Mouse (Mus musculus): Measurements from ENCODE around the gene Peak1.

The Peak1 gene

DNA sequence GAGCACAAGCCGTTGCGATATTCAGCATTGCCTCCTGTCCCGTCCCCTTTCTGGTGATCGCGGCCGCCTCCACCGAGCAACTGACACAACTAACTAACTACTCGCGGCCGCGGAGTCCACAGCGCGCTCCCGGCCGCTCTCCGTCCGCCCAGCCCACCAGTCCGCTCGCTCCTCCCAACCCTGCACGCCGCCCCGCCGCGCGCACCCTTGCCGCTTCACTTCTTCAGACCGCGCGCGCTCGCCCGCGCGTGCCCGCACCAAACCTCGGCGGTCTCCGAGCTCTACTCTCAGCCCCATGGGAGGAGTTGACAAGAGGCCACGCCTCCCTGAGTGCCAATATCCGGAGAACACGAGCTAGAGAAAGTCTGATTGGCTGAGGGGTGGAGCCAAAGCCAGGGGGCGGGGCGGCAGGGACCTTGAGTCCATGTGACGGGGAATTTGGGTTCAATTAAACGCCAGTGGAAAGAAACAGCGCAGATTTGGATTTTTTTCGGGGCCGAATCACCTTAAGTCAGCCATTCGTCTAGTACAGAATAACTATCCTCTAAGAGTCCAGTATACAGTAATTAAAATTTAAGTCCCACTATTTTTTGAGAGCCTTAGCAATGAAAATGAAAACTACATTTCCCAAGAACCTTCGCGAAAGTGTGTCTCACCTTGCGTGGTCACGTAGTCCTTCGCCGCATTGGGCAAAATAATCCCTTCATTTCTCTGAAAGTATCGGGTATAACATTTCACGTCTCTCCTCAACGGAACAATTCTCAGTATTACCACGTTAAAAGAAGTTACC is at the start of gene Peak1, which contains the start of gene Hmg20a:
Peak1 (minus strand) TSS at position 120 of the 790 bp plus-strand sequence.
Hmg20a (plus strand) TSS at position 662 of the 790 bp plus-strand sequence.
- peak; percentile 93 for ATAC-seq (ENCODE audit: low TSS enrichment)

DNA sequence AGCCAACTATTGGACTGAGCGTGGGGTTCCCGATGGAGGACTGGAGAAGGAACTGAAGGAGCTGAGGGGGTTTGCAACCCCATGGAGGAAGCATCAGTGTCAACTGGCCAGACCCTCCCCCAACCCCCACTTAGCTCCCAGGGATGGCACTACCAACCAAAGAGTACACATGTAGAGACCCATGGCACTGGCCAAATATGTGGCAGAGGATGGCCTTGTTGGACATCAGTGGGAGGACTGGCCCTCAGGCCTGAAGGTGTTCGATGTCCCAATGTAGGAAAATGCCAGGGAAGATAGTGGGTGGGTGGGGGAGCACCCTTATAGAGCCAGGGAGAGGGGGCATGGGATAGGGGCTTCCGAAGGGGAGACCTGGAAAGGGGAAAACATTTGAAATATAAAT is 48.4 kb upstream of the Peak1 start:
- ATAC-seq (ENCODE audit: low TSS enrichment): no peak

DNA sequence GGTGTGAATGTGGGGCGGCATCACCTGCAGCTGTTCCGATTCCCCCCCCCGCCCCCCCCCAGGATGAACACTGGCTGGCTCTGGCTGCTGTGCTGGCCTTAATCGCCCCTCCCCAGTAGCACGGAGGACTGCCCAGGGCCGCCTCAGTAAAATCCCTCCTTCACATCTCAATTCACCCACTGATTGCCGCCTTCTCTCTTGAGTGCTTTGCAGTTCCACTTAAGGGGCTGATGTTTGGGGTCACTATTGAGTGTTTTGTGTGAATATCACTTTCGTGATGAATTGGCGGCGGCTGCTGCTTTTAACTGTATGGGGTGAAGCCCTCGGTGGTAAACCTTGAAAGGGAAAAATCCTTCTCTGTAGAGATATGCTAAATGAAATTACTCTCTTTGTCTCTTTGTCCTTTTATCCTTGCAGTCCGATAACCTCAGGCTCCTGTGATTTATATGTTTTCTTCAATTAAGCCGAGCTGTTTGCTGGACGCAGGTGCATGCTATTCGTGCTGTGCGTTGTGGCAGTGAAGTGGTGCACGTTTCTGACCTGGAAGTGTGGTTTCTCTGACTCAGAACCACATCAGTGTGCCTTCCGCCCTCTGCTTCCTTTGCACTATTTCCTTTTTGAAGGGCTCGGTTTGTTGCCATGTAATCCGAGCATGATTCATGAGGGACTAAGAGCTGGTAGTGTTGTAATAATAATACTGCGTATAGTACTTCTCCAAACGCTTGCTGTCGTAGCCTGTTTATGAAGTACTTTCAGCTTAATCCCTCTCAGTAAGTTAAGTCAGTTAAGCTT is 47.2 kb upstream of the Peak1 start:
- ATAC-seq (ENCODE audit: low TSS enrichment): no peak

DNA sequence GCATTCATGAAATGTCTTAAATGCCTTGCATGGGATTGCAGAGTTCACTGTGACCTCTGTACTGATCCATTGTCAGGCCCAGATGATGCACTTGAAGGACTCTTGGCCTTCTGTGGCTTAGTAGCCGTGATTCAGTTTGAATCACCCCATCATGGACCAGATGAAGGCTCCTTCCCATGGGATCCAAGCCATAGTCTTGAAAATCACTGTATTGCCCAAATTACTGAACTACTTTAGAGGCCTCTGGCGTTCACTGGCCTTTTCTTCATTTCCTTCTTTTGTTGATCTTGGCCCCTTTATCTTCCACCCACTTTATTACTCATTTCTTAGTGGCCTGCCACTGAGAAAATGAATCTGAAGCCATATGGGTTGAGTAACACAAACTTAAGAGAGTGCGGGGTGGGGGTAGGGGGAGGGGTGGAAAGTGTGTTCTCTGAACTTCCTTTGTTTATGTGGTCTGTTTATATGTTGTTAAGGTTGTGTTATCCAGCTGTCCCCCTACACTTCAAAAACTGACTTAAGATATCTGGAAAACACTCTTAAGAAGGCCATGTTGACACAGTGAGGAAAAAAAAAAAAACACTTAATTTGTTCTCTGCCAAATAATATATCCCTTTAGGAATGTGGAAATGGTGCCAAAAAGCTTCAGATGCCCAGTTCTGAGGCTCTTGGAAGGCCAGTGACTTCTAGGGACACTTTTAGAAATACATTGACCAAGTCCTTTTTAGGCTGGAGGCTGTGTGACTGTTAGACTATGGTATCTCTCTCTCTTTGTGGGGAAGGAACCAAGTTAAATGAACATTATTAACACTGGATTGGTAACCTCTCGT is 46.0 kb upstream of the Peak1 start:
- no peak for ATAC-seq (ENCODE audit: low TSS enrichment)

DNA sequence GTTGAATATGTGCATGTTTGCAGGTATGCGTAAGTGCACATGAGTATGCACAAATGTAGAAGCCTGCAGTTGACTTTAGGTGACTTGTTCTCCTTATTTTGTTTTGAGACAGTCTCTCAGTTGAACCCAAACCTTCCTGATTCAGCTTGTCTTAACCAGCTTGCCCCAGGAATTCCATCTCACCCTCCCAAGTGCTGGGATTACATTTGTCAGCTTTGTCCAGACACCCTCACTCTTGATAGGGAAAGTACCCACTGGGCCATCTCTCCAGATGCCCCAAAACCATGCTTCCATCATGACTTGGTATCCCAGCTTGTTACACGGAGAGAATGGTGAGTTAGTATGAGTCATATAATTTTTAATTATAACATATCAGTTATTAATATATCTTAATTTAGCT is 45.2 kb upstream of the Peak1 start:
- no peak for ATAC-seq (ENCODE audit: low TSS enrichment)

DNA sequence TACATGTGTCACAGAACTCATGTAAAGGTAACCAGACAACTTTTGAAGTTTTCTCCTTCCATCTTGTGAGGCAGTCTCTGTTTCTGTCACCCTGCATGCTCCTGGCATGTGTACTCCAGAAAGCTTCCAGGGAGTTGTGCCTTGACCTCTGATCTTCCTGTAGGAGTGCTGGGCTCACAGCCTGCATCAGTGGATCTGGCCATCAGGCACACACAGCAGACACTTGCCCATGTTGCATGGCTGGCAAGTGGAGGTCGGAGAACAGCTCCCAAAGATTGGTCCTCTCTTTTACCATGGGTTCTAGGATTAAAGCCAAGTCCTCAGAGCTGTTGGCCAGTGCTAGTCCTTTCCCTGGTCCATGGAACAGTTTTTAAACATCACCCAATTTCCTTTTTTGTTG is 44.7 kb upstream of the Peak1 start:
- ATAC-seq (ENCODE audit: low TSS enrichment): no peak

DNA sequence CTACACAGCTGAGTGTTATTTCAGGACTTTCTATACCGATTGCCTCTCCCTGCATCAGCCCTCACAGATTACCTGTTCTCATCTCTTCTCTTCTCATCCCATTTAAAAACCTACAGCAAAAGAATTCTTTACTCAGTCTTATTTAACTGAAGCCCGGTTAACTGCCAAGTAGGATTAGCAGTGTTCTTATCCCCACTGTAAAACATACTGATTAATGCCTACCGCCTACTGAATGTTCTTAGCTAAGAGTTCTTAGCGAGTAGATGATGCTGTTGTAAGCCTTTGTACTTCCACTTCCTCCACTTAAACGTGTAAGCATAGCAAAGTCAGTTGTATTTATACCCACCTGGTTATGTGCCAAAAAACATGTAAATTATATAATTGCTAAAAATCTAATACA is 43.1 kb upstream of the Peak1 start:
- ATAC-seq (ENCODE audit: low TSS enrichment): peak; percentile 67

DNA sequence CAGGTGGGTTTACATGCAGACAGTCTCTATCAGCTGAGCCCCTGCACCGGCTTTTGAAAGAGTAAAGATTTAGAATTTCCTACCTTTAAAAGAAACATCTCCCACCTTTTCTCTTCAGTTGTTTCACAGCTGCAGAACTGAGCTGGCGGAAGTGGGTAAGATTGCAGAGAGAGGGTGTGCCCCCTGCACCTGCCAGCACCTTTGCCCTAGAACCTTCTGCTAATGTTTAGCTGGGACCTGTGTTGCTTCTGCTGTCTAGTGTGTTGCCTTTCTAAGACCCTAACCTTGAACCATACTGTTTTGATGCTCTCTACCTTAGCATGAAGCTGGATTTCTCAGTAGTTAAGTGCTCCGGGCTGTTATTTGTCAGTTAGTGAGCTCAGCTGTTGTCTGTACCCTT is 38.6 kb upstream of the Peak1 start:
- ATAC-seq (ENCODE audit: low TSS enrichment): no peak

DNA sequence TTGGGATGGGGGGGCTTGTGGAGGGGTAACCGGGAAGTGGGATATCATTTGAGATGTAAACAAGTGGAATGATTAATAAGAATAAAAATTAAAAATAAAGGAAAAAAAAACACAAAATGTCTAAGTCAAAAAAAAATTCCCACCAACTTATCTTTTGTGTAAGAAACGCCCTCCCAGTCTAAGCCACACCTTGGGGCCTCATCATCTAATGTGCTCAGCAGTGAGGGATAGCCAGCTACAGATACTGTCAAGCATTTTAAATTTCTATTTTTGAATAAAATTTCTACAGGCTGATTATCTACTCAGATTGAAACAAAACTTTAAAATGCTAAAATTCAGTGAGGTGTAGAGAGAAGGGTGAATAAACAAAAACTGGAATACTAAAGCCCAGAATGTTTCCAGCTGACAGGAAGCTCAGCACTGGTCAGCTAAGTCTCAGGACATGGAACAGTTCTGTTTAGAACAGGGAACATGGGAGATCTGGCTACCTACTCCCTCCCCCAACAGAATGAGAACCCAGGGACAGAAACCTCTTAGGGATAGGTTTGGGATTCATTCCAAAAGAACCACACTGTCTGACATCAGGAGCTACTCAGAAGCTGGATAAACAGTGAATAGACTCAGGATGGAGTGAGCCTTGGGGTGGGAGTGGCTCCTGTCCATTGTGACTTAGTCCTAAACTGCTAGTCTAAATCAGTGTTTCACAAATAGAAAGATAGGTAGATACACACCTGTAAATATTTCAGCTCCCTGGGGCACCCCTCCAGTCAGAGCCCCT is 35.4 kb upstream of the Peak1 start:
- no peak for ATAC-seq (ENCODE audit: low TSS enrichment)

DNA sequence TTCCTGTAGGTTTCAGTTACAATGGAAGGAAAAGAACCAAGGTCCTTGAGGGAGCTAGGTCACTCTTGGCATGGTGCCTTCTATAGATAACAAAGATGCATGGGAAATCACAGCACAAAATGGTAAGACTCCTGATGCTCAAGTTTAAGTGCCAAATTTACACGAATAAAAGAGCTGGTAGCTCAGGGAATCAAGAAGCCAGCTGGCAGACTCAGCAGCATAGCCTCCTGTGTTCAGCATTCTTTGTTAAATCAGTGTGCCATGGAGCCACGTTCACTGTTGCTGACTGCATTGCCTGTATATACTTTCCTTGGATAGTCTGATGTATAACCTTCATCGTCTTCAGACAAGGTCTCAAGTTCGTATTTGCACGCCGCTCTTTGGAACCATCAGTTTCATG is 33.7 kb upstream of the Peak1 start:
- peak; percentile 52 for ATAC-seq (ENCODE audit: low TSS enrichment)

DNA sequence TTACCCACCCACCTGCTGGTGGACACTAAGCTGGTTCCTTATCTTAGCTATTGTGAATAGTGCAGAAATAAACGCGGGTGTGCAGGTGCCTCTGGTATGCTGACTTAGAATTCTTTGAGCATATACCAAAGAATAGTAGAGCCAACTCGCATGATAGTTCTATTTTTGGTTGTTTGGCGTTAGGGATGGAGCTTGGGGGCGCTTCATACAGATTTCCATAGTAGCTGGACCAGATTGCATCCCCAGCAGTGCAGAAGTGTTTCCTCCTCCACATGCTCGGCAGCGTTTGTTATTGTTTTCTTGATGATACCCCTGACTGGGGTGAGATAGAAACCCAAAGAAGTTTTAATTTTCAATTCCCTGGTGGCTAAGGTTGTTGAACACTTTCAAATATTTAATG is 21.8 kb upstream of the Peak1 start:
- peak; percentile 51 for ATAC-seq (ENCODE audit: low TSS enrichment)

DNA sequence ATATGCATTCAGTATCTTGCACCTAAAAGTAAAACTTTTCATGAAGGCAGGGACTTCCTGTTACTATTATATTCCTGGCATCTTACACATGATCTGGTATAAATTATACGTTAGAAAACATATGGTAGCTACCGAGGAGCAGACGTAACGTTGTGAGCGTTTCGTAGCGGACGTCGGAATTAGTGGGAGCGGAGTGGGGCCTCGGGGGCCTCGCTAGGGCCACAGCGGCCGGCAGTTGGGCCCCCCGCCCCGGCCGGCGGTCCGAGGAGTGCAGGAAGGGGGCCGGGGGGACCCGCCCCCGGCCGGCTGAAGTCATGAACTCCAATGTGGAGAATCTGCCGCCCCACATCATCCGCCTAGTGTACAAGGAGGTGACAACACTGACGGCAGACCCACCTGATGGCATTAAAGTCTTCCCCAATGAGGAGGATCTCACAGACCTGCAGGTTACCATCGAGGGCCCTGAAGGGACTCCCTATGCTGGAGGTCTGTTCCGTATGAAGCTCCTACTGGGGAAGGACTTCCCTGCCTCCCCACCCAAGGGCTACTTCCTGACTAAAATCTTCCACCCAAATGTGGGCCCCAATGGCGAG is 19.5 kb upstream of the Peak1 start:
- ATAC-seq (ENCODE audit: low TSS enrichment): peak; percentile 47; the same call in 1 of the 2 replicates

DNA sequence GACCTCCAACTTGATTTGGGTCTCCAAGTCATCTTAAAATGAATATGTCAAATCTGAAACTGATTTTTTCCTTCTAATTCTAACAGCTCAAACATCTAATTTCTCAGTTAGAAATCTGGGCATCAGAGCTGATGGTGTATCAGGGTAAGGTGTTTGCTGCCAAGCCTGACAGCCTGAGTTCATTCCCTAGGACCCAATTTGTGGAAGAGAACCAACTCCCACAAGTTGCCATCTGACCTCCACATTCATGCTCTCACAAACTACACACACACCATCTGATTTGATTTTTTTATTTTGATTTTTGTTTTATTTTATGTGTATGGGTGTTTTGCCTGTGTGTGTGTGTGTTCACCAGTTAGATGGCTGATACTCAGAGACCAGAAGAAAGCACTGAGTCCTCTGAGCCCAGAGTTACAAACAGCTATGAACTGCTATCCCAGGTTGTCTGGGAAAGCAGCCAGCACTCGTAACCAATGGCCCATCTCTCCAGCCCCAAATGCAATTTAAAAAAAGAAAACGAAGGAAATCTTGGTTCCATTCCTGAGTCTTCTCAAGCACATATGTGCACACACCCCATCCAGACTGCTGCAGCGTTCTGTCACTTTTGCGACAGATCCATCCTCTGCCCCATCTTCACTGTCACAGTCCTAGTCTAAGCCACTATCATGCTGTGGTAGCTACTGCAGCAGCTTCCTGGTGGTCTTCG is 18.1 kb upstream of the Peak1 start:
- ATAC-seq (ENCODE audit: low TSS enrichment): peak; percentile 62

DNA sequence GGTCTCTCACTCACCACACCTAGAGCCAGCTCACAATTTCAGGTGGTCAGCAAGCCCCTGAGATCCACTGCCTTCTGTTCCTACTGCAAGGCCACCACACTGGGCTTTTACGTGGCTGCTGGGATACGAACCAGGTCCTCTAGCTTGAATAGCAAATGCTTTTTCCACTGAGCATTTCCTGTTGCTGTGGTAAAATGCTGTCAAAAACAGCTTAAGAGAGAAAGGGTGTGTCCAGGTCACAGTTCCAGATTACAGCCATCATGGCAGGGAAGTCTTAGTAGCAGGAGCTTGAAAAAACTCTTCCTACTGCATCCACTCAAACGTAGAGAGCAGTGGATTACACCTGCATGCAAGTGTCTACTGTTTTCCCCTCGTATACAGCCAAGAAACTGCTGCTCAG is 7.0 kb upstream of the Peak1 start:
- ATAC-seq (ENCODE audit: low TSS enrichment): no peak

DNA sequence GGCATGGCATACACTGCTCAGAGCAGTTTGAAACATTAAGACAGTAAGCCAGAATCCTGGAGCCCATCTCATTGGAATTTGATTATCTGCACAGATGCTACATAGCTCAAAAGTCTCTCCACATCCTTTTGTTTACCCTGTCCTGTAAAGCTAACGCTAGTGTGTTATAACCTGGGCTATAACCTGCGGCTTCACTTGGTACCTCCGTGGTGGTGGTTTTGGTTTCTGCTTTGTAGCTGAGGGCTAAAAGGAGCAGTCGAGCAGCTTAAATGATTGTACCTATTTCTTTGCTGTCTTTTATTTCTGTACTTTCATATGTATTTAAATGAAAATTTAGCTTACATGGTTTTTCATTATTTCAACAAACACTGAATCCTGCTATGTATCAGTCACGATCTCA is 4.1 kb upstream of the Peak1 start:
- ATAC-seq (ENCODE audit: low TSS enrichment): no peak

DNA sequence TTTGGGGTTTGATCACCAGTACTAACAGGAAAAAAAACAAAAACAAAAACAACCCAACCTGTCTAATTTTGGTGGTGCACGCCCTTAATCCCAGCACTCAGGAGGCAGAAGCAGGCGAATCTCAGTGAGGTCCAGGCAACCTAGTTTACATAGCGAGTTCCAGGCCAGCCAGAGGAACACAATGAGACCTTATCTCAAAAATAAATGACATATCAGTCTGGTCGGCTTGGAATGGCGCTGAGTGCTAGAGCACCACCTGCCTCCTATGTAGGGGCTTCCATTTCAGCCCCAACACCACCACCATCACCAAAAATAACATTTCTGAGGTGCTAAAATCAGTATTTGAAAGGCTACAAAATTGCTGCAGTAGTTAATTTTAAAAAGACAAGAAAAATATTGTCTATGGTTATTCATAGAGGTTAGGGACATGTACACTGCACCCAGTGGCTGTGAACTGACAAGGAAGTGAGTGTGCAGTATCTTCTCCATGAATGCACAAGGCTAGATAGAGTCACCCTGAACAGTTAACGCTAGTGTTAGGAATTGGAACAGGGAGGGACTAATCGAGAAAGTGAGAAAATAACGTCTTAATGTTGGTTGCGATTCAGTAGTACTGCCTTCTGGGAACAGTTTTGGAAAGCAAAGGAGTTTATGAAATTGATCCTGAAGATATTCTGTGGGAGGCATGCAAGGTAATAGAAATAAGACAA is 3.2 kb upstream of the Peak1 start:
- no peak for ATAC-seq (ENCODE audit: low TSS enrichment)

DNA sequence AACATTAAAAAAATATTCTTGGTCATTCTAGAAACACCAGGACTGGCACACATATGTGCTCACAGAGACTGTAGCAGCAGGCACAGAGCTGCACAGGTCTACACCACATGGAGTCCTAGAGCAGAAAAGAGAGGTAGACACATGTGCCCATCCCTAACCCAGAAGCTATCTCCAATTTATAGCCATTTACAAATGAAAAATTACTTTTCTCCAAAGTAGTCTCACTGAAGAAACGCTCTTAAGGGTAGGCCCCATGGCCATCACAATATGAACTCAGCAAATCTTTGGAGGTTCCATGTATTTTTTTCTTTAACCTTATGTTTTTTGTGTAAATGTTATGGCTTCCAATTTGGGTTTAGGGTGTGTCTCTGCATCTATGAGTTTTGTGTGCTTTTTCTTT is 2.4 kb upstream of the Peak1 start:
- no peak for ATAC-seq (ENCODE audit: low TSS enrichment)

DNA sequence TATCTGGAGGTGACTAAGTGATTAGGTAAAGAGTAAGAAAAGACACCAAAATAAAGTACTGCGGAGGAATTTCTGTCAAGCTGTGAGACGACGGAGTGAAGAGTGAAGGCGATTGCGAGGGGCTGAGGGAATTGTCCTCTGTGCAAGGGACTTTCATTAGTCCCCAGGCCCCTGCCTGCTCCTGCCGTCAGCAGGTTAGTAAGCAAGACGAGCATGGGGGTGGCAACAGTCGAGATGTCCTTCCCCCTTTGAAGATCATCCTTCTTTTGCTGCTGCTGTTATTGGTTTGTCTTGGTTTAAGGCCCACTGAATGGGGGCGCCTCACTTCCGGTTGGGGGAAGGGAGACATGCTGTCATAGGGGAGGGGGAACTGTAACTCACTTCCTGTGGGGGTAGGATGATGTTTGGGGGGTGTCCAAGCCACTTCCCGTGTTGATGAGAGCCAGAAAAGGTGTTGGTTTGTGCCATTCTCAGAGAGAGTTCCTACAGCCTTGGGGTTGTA is 922 bp upstream of the Peak1 start:
- ATAC-seq (ENCODE audit: low TSS enrichment): peak; percentile 38

DNA sequence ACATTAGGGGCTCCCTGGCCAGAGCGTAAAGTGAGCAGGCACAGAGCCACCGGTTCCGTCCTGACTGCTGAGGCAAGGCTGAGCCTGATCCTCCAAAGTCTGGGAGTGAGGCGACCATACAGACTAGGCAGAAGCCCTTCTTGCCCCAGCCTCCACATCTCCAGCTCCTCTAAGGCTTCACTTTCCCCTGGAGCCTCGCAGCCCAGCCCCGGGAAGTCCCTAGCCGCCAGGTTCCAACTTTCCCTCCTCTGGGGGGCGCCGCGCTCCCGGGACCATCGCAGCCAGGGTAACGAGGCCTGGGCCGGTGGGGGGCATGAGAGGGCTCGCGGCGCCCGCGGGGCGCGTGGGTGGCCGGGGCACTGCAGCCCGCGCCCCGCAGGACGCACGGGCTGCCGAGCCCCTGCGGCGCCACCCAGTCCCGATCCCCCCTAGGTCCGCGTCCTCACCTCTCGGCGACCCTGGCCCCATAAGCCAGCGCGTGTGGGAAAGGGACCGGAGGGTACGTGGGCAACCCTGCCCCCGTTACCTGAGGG is 386 bp downstream of the Peak1 start:
- peak; percentile 47 for ATAC-seq (ENCODE audit: low TSS enrichment)

All from frontal cortex, adult (tissue).